Mouse (Mus musculus) thymus, postnatal 14 days (tissue): Measurements from ENCODE around the gene Slc9a9.
A peak's percentile ranks its signal among the peaks of the same experiment; 100 is the strongest.

ENCODE experiments used
- DNase-seq: peaks from one replicate; pipeline ENCODE4 v3.0.0; 2021

Slc9a9 gene

DNA sequence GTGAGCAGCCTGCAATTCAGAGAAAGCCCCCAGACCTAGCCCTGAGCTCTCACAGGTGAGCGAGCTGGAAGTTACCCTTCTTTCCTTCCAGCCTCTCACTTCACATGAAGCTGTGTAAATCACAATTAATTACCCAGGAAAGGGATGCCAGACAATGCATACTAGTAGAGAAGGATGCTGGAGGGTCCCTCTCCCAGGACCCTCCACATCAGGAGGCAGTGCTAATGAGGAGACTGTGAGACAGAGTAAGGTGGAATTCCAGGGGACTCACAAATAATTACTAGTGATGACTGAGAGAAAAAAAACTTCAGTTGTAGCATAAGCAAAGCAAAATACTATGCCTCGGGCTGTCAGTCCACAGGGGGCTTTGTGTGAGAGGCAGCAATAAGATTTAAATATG, 492.0 kb downstream of the Slc9a9 start:
- no peak for DNase-seq

DNA sequence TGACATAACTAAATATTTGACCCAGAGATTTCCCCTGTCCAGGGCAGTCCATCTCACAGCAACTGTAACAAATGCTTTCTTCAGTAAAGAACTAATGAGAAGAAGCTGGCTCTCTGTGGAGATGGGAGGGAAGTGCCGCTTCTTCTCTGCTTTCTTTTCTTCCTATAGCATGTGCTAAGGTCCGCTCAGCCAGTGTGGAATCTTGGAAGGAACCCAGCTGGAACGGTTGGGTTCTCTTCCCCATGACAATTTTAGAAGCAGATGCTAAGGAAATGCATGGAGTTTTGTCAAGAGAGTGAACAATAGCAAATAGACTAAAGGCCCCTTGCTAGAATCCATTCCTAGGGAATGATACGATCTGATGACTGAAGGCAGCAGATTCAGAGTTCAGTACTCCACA, 496.5 kb downstream of the Slc9a9 start:
- no peak for DNase-seq

DNA sequence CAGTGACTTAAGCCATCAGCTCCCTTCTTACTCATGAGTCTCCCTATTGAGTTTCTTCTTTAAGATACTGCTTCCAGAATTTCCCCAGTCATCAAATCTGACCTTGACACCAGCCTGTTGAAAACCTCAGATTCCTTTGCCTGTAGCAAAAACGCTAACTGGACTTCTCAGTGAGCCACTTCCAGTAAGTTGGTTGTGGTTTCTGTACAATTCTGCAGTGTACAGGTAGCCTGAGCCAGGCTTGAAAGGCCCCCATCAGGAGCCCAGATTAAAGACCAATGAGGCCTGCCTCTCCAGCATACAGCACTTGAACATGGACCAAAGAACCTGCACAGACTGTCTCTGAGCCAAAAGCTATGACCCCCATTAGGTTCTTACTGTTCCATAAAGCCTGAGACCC, 498.1 kb downstream of the Slc9a9 start:
- DNase-seq = no peak

DNA sequence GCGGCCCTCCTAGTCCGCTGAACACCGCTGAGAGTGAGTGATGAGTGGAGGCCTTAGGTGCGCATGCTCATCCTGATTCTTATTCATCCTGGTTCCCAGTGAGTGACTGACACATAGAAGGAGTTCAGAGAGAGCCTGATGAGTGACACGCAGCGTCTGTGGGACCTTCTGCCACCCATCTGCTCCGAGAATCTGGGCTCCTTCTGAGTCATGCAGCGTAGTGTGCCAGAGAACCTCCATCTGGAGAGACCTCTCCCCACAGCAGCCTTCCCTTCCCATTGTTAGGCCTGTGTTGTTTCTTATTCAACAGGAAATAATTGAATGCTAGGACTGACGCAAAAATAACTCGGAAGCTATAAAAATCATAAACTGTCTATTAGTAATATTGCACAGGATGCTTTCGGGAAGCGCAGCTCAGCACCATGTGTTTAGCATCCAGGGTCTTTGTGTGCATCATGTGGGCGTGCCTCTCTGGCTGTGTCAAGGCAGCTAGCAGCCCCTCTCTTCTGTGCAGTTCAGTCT, 498.8 kb downstream of the Slc9a9 start:
- no peak for DNase-seq

DNA sequence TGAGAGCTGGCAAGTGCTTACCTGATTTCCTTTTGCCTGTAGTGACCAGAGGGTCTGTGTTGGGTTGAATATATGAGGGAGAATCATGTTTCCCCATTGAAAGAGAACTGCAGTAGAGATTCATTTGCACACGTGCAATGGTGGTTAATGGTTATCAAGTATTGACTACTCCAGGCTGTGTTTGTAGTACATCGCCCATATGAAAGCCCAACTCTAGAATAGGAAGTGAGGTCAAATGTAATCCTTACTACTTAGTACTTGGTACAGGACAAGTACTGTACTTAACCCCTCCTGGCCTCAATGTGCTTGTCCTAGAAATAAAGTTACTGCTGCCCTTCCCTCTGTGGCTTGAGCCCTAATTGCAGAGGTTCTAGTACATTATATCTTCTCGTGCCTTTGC, 508.5 kb downstream of the Slc9a9 start:
- no peak for DNase-seq

DNA sequence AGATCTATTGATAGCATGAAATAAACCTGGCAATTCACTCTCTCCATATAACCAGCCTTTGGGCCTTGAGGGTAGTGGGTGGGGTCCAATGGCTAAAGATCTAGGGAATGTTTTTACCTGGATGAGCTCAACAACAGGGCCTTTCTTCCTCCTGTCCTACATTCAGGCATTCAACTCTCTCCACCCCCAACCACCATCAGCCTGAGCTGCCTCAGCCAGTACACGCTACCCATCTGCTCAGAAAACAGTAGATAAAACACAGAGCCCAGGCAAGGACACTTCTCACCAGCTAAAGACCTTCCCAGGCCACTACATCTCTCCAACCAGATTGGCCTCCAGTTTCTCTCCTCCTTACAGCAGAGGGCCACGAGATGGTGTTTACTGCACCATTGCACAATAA, 510.3 kb downstream of the Slc9a9 start:
- no peak for DNase-seq

DNA sequence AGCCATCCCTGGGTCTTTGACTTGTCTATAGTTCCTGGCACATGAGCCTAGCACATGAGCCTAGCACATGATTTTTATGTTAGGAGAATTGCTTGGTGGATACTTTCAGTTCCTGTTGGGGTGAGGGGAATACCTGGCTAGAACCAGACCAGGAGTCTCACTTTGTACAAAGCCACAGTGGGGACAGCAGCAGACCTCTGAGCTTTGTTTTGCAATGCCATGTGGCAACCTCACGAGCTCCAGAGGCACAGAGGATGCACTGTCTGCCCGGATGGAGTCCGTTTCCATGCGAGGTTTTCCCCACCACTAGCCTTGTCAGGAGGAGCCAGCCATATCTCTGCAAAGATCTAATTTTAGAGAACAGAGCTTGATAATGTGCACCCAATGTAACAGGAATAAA, 510.9 kb downstream of the Slc9a9 start:
- no peak for DNase-seq

DNA sequence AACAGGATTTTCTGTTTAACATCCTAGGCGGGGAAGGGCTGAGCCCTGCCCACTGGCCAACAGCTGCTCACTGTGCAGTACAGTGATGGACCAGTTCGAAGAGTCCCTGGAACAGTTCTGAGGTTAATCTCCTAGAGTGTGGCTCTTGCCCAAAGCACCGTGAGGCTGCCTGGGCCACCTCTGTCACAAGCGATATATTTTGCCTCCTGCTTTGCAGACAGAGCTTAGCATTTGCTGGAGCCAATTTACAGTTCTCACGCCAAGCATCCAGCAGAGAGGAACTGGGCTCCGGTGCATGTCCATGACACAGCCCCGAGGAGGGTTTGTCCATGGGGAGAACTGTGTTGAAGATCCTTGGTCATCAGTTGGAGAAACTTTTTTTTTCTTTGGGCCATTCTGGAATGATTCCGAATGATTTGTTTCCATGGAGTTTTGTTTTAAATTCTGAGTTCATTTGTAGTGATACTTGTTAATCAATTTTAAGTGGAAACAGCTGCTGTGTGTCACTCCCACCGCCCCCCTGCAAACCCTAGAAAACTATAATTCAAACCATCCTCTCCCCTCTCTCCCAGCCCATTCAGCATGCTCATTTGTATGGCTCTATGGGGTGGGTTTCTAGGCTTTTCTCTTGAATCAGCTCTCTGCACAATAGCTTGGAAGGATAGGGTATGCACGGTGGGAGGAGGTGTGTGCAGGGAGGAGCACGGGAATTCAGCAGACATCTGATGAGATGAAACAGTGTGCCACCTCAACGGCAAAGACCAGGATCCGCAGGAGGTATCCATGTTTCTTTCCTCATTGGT, 511.7 kb downstream of the Slc9a9 start:
- DNase-seq = no peak

DNA sequence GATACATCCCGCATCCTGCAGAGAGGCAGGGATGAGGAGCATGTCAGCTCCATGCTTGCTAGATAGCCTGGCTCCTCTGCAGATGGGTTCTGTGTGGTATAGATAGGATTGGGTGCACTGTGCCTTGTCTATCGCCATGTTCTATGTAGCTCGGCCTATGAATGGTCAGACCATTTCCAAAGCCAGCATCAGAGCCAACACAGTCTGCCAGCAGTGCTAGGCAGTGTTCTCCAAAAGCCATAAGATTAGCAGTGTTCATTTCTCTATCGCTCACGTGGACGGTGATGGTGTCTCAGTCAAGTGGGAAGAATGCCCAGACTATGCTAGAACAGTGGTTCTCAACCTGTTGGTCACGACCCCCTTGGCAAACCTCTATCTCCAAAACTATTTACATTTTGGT, 512.6 kb downstream of the Slc9a9 start:
- DNase-seq = no peak

DNA sequence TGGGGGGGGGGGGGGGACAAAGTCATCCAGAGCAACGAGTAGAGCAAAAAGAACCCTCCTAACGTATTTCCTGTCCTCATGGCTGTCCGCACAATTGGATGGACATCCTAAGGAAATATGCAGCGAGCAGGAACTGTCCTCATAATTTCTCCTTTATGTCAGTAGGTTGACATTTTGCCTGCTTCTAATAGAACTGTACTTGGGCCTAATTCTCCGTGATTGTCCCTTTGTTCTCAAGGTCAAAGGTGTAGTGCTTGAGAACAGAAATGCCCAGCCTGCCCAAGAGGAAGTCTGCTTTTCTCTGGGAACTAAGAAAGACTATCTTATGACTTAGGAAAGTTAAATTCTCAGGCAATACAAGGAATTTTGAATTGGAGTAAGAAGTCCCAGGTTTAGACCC, 514.7 kb downstream of the Slc9a9 start:
- no peak for DNase-seq

DNA sequence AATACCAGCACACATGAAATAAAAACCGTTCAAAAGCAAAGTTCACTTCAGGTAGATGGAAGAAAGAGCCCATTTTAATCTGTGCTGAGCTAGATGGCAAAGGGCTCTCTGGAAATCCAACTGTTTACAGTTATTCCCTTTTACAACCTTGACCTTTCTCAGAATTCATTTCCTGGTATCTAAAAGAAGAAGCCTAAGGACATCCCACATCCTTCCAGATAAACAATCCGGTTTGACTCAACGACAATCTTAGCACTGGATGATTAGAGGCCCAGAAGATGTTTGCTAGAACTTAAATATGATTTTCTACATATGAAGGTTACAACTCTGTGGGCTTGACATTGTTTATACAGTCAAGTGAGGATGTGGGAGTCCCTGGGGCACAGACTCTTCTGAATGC, 516.1 kb downstream of the Slc9a9 start:
- DNase-seq = no peak

DNA sequence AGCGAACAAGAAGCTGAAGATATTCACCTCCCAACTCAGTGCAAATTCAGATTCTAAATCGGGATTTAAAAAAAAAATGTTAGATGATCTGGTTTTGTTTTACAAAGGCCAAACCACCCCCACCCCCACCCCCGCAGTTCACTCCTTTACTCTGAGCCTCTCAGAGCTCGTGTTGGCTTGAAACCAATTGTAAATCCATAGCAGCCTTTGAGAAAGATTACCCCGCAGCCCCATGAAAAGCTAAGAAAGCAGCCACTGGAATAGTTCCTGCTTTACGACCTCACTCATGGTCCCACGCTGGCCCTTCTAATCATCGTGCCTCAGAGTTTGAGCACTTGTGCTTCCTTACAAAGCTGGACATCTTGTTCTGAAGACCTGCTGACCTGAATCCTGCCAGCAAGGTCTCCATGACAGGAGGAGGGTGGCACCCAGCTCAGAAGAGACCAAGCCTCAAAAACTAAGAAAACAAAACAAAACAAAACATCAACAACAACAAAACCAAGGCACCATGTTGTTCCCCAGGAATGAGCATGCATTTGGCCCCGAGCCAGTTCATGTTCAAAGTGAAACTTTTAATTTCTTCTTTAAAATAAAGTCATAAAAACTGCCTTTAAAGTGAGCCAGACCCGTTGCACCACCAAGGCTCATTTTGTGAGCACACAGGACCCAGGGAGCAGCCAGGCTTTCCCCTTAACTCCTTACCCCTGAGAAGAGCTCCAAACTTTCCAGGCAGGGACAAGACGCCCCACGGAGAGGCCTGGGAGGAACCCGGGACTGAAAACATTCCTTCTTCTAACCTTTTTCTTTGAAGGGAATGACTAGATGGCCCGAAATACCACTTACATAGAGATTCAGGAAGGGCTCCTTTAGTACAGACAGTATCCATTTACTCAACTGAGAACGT, 516.9 kb downstream of the Slc9a9 start:
- DNase-seq = no peak

DNA sequence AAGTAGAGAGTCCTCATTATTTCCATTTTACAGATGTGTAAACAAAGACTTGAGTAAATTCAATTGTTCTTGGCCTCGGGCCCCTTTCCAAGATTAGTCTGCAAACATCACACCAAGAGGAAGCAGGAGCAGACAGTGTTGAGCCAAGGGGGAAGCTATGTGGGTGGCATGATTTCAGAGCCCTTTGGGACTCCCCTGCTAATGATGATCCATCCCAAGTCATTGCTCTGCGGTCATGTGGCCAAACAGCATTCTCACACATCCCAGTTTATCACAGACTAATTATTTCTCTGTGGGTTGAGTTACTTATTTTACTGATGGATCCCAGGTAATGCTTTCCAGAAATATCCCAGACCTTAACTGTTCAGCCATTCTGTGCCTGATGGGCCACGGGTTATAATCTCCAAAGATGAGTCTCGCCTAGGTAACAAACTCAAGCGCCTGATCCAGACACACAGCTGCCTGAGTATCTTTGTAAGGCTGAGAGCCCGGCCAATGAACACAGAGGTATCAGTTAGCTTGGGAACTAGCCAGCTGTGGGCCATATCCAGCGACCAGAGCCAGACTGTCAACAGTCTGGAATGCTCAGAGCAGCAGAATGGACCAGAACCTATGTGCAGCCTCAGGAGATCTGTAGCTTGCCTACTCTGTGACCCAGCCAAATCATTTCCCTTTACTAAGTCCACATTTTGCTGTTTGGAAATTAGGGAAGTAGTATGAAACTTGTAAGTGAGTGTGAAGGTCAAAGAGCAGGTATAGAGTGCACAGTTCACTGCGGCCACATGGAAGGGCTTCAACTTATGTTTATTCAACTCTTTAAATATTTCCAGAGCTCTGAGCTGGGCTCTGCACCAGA, 518.9 kb downstream of the Slc9a9 start:
- no peak for DNase-seq

DNA sequence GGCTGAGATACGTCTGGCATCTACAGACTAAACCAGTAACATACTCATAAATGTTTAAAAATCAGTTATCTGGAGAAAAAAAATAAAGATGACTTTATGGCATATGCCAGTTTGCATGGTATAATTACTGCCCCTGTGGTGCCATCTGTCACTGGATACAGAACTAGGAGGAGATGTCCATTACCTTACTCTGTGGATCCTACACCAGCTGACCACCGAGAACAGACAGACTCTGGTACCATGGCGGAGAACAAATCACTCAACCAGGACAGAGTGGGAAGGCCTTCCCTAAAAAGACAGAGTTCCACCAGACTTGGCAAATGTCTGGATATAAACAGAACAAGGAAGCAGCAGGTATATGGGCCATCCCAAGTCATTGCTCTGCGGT, 519.5 kb downstream of the Slc9a9 start:
- DNase-seq = no peak

DNA sequence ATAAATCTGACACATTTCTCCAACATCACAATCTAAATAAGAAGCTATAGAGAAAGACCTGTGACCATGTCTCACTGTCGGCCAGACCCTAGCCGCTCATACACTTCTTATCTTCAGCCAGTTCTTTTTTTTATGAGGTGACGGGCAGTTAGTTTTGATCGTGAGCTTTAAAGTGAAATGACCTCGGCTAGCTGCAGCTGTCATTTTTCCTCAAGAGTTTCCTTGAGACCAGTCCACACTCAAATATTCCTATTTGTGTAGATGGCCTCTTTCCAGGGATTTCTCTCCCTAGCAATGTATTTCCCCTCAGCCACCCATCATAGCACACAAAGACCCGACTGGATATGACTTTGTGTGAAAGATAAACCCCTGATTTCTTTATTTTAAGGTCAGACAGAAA, 521.7 kb downstream of the Slc9a9 start:
- no peak for DNase-seq

DNA sequence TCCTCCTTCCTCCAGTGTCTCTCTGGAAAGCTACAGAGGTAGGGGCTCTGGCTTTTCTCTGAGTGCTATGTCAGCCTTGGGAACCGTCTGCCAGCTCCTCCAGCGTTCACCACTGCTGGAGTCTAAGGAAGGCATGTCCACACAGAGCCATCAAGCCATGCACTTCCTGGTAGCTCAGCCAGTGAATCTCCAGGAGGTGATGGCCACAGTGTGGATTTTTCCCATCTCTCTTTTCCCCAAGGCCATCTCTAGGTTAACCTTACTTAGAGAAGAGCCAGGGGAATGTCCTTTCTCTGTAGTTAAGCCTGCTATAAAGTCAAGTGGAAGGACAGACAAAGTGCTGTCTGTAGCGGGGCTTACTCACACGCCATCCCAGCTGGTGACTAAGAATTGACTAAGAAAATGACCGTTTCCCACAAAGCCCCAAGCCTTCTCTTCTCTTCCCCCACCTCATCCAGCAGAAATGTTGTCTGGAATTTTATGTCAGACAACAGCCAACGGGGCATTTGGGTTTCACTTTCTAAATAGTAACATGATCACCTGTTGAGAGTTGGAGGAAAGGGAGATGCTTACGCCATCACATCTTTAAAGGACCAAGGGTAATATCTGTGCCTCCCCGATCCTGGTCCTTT, 523.3 kb downstream of the Slc9a9 start:
- no peak for DNase-seq

DNA sequence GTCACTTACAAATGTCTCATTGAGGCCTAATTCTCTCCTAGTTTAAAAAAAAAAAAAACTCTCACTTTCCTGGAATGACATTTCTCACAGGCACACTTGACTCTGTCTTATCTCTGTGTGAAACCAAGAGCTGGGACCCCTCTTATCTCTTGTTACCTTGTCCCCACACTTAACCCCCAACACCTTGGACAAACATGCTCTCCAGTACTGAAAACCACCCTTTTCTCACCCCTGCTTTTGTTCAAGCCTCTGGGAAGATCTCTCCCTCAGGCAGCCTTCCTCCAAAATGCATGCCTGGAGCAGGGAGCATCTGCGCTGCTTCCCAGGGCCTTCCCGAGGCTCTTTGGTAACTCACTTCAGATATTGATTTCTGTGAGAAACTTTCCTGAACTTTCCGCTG, 524.0 kb downstream of the Slc9a9 start:
- DNase-seq = no peak

DNA sequence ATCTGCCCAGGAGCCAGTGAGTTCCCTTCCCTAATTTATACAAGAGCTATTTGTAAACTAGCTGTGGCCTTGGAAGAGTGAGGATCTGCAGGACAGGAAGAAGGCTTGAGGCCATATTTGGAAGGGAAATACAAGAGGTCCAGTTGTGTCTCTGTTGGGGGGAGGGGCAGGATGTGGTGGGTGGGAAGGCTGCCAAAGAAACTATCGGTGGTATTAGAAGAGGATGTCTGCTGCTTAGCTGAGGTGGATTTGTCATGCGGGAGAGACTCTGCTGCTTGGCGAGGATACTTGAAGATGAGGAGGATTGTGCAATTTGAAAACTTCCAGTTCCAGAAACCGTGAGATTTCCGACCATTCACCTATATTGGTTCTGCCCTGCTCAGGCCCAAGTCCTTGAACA, 524.4 kb downstream of the Slc9a9 start:
- DNase-seq = peak; percentile 10

DNA sequence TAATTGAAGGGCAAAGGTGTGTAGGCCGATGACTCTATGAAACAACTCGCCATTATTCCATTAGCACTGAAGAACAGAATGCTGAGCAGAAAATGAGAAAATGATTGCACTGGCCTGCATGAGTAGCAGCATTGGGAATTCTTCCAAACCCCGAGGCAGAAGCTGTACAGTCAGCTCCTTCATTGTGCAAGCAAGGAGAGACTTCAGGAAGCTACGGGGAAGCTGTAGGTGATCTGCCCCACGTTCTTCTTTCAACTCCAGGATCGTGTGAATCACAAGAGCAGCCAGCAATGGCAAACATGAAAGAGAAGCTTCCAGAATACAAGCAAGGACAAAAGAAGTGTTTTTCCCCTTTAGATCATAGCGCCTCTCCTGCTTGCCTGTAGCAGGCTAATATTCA, 538.0 kb downstream of the Slc9a9 start:
- DNase-seq = no peak

DNA sequence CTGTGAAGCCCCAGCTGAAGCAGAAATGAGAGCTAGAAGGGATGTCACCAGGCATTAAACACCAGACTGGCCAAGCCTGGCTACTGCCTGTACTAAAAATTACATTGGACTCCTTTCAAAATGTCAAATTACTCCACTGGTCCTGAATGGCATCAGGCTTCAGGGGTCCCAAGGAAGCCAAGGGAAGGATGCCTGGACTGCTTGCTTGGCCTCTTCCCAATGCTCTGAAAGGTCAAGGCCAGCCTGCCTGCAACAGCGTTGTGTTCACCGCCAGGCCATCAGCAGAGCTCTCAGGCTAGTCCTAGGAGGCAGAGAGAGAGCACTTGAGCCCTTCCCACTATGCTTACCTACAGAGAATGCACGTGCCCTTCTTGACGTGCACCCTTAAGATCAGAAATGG, 539.0 kb downstream of the Slc9a9 start:
- DNase-seq = no peak

DNA sequence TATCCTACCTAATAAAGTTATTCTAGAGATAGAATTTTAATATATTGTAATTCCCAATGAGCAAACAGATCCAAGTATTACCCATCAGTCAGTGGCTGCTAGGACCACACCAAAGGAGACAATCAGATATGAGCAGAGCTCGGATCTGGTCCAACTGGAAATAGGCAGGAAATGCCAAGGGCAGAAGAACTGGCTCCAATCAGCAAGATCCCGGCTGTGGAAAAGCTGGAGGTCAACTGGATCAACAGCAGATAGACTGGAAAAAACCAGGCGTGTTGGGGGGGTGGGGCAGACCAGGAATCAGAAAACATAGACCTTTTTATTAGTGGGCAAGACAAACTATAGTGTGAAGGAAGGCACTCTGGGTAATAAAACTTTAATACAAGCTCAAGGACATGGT, 550.3 kb downstream of the Slc9a9 start:
- DNase-seq = no peak

DNA sequence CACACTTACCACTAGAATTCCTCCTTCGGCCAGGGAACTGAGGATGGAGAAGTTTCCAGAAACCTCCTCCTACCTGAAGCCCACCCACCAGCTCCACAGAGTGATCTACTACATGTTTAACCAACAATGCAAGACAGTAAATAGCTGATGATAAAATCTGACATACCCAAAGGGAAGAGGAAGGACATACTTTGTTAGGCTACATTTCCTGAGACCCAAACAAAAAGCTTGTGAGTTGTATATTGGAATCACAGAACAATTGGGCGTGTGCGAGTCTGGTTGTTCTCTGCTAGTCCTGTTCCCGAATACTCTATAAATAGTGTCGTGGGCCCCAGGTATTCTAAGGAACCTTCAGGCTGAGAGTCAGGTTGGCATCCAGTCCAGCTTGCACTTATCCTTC, 551.6 kb downstream of the Slc9a9 start:
- DNase-seq = no peak

DNA sequence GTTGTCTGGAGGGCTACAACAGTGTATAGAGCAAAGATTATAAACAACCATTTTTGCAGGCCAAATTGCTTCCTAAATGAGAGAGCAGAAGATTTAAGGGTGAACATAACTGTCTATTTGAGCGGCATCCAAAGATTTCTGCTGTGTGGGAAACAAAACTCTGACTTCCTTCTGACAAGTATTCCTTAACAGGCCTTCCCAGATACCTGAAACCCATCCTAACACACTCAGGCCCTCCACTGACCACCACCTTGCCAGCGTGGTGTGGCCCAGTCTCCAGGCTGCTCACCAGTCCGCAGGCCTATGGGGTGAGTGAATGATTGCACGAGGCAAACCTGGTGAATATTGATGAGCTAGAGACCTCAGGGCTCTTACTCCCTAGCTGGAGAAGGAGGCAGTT, 557.3 kb downstream of the Slc9a9 start:
- DNase-seq = no peak
